Mouse (Mus musculus): ENCODE measurements around the gene Klra17. TPM values are rescaled to one million over a fixed set of nuclear protein-coding genes. Genes with fewer than 3 reads are reported as not detected.
"Not testable (repeated sequence)": the region's sequence is repeated elsewhere in the genome, so short reads cannot be mapped to it uniquely, and the experiment has no call there.

Gene Klra17
- total and polyA plus RNA-seq, 2 experiments: 0.09 TPM; not detected in 1

GRCm38 (mm10) chr6:129824004-129824403, 52.5 kb downstream of the Klra17 start:
- DNase-seq (ENCODE audit: extremely low read depth, low read depth, low spot score): no peak
- 92% methylated on average over 1 of the region's 1 CpGs for WGBS
- H3K4me1 ChIP-seq (ENCODE audit: control insufficient read depth, insufficient read depth, low read length): no peaks in the 10 kb centered on the region

GRCm38 (mm10) chr6:129817731-129818130, 58.7 kb downstream of the Klra17 start:
- DNase-seq (ENCODE audit: extremely low read depth, low read depth, low spot score): no peak
- 60% methylated on average over 3 of the region's 3 CpGs for WGBS
- H3K36me3 ChIP-seq (ENCODE audit: control insufficient read depth, insufficient read depth, low read length): no peaks in the 10 kb centered on the region
- no peak overlapping the region for H3K9ac ChIP-seq (ENCODE audit: low read depth, low read length)
- no peak overlapping the region for H3K4me3 ChIP-seq (ENCODE audit: insufficient read depth, low read depth, low read length)
- H3K79me2 ChIP-seq (ENCODE audit: control insufficient read depth, insufficient read depth, low read length): no peaks in the 10 kb centered on the region
- no peak overlapping the region for H3K27ac ChIP-seq (replicated peaks; ENCODE audit: insufficient read depth, low read depth, low read length)
- TF ChIP-seq POLR2A (IDR thresholded peaks at IDR 0.05; ENCODE audit: extremely low read depth, insufficient read depth, low read length) (no peak), CTCF (IDR thresholded peaks at IDR 0.05; ENCODE audit: low read depth, low read length) (no peak)
- no peaks in the 10 kb centered on the region for H3K4me1 ChIP-seq (ENCODE audit: control insufficient read depth, insufficient read depth, low read length)
- H3K27me3 ChIP-seq (ENCODE audit: control insufficient read depth, insufficient read depth, low read length): no peaks in the 10 kb centered on the region

More at GRCm38 (mm10) chr6:129824004-129824403, 52.5 kb downstream of the Klra17 start:
- Histone ChIP-seq H3K79me2 (ENCODE audit: control insufficient read depth, insufficient read depth, low read length) (no peaks in the 10 kb centered on the region), H3K27ac (replicated peaks; ENCODE audit: insufficient read depth, low read depth, low read length) (no peak overlapping the region), H3K36me3 (ENCODE audit: control insufficient read depth, insufficient read depth, low read length) (no peaks in the 10 kb centered on the region), H3K27me3 (ENCODE audit: control insufficient read depth, insufficient read depth, low read length) (no peaks in the 10 kb centered on the region), H3K4me3 (ENCODE audit: insufficient read depth, low read depth, low read length) (no peak overlapping the region), H3K9ac (ENCODE audit: low read depth, low read length) (no peak overlapping the region)
- no peak for TF ChIP-seq CTCF (IDR thresholded peaks at IDR 0.05; ENCODE audit: low read depth, low read length)
- TF ChIP-seq POLR2A (IDR thresholded peaks at IDR 0.05; ENCODE audit: extremely low read depth, insufficient read depth, low read length): no peak

- H3K27me3 ChIP-seq (ENCODE audit: control insufficient read depth, insufficient read depth, low read length); H3K36me3 ChIP-seq (ENCODE audit: control insufficient read depth, insufficient read depth, low read length); H3K9ac ChIP-seq (ENCODE audit: low read depth, low read length); DNase-seq (ENCODE audit: extremely low read depth, low read depth, low spot score); H3K4me1 ChIP-seq (ENCODE audit: control insufficient read depth, insufficient read depth, low read length); H3K27ac ChIP-seq (replicated peaks; ENCODE audit: insufficient read depth, low read depth, low read length); H3K4me3 ChIP-seq (ENCODE audit: insufficient read depth, low read depth, low read length); H3K79me2 ChIP-seq (ENCODE audit: control insufficient read depth, insufficient read depth, low read length): not testable (repeated sequence)
- WGBS: 85% methylated on average over 3 of the region's 3 CpGs
Measured at GRCm38 (mm10) chr6:129784170-129784569, 92.3 kb downstream of the Klra17 start, which contains the start of gene Gm156. Gene Gm156, minus strand, starts transcription at chr6:129784270.

Other genes starting within 250 kb of the Klra17 start
- not detected in 2 replicates for gene Klrc3, start 233.3 kb downstream of the Klra17 start, total RNA-seq (2014; rRNA removed)
- gene Klrc3, start 233.3 kb downstream of the Klra17 start, polyA plus RNA-seq (2012; rRNA removed): not detected in 2 replicates
- gene Klrc2, start 216.0 kb downstream of the Klra17 start, total RNA-seq (2014; rRNA removed): 0.65 and 0.81 TPM in 2 replicates
- gene Klrc2, start 216.0 kb downstream of the Klra17 start, polyA plus RNA-seq (2012; rRNA removed): not detected in 2 replicates
- gene Klrc1, start 197.7 kb downstream of the Klra17 start, total RNA-seq (2014; rRNA removed): 1.7 and 2.2 TPM in 2 replicates
- gene Klrc1, start 197.7 kb downstream of the Klra17 start, polyA plus RNA-seq (2012; rRNA removed): 0.07 and 0.20 TPM in 2 replicates
- gene Klri1, start 159.5 kb downstream of the Klra17 start, total RNA-seq (2014; rRNA removed): 0.28 TPM in 1 of 2 replicates, not detected in the other
- gene Klri1, start 159.5 kb downstream of the Klra17 start, polyA plus RNA-seq (2012; rRNA removed): not detected in 2 replicates
- 0.07 and 0.09 TPM in 2 replicates for gene Klri2, start 136.2 kb downstream of the Klra17 start, total RNA-seq (2014; rRNA removed)
- gene Klri2, start 136.2 kb downstream of the Klra17 start, polyA plus RNA-seq (2012; rRNA removed): not detected in 2 replicates
- not detected in 2 replicates for gene Gm156, start 92.4 kb downstream of the Klra17 start, total RNA-seq (2014; rRNA removed)
- gene Gm156, start 92.4 kb downstream of the Klra17 start, polyA plus RNA-seq (2012; rRNA removed): not detected in 2 replicates
- gene Gm17631, start 14.0 kb downstream of the Klra17 start, total RNA-seq (2014; rRNA removed): not detected in 2 replicates
- not detected in 2 replicates for gene Gm17631, start 14.0 kb downstream of the Klra17 start, polyA plus RNA-seq (2012; rRNA removed)
- 0.20 TPM in 1 of 2 replicates, not detected in the other for gene Klra5, start 41.0 kb upstream of the Klra17 start, total RNA-seq (2014; rRNA removed)
- not detected in 2 replicates for gene Klra5, start 41.0 kb upstream of the Klra17 start, polyA plus RNA-seq (2012; rRNA removed)
- not detected in 2 replicates for gene Klra6, start 150.3 kb upstream of the Klra17 start, total RNA-seq (2014; rRNA removed)
- not detected in 2 replicates for gene Klra6, start 150.3 kb upstream of the Klra17 start, polyA plus RNA-seq (2012; rRNA removed)
- not detected in 2 replicates for gene Klra4, start 190.6 kb upstream of the Klra17 start, total RNA-seq (2014; rRNA removed)
- gene Klra4, start 190.6 kb upstream of the Klra17 start, polyA plus RNA-seq (2012; rRNA removed): not detected in 2 replicates

Measured in liver, adult 2 months (tissue).